Mouse (Mus musculus) kidney, adult 2 months (tissue): ENCODE measurements at regions not wholly inside any gene's neighbourhood (a gene's known extent, or its start where the extent isn't known, plus 50 kb on each side); places are given as distances from the start of the nearest gene placed in this dataset.

Source experiments
- DNase-seq: peaks from one replicate; pipeline ENCODE4 v3.0.0; 2021
- H3K27ac ChIP-seq: fragments of 200-500 bp; 2 replicates; pipeline ENCODE4 v1.5.1; 2012; ENCODE audit warnings: low read depth, low read length, control low read depth, inconsistent platforms; ENCODE audit not compliant: insufficient read depth
- H3K27me3 ChIP-seq: fragments of 200-500 bp; replicated peaks from 2 replicates; pipeline ENCODE4 v1.6.1; 2012; ENCODE audit warnings: mild to moderate bottlenecking, moderate library complexity, low read length, inconsistent platforms; ENCODE audit not compliant: control insufficient read depth, insufficient read depth
- H3K36me3 ChIP-seq: fragments of 200-500 bp; 2 replicates; pipeline ENCODE4 v1.6.1; 2012; ENCODE audit warnings: mild to moderate bottlenecking, moderate library complexity, low read length, inconsistent platforms; ENCODE audit not compliant: control insufficient read depth, insufficient read depth
- H3K4me1 ChIP-seq: fragments of 200-500 bp; 2 replicates; pipeline ENCODE4 v1.6.1; 2011; ENCODE audit warnings: low read length; ENCODE audit not compliant: control insufficient read depth, insufficient read depth
- H3K4me3 ChIP-seq: fragments of 200-500 bp; 2 replicates; pipeline ENCODE4 v1.5.1; 2011; ENCODE audit warnings: mild to moderate bottlenecking, low read depth, low read length, control low read depth; ENCODE audit not compliant: insufficient read depth
- CTCF ChIP-seq: fragments of 200-500 bp; conservative IDR thresholded peaks from 2 replicates; pipeline ENCODE4 v1.5.1; 2011; ENCODE audit warnings: low read depth, mild to moderate bottlenecking, control low read depth, low read length, moderate library complexity, mixed read lengths; ENCODE audit not compliant: insufficient read depth, insufficient read length
- POLR2A ChIP-seq: fragments of 200-500 bp; IDR thresholded peaks from one replicate; pipeline ENCODE4 v1.6.1; 2011; ENCODE audit warnings: low read depth, low read length, control low read depth
- WGBS: fragments of 180-500 bp; shearing (Covaris S2); methylation state at CpG from one replicate; pipeline ENCODE4 v1.1.7; 2018; 5-methylcytosine and 5-hydroxymethylcytosine counted together

GRCm38 (mm10) chr4:70601301-70601700 lies 66.5 kb upstream of the Megf9 start:
- WGBS, result 5% methylated on average over 4 of the region's 4 CpGs
- H3K27me3 ChIP-seq, result no peaks in the 10 kb centered on the region
- H3K4me1 ChIP-seq, result peaks cover 3% of the 10 kb centered on the region; the same call in 1 of the 2 replicates
- peak; percentile 38 for DNase-seq
- H3K4me3 ChIP-seq, result no peak overlapping the region
- no peaks in the 10 kb centered on the region for H3K36me3 ChIP-seq
- H3K27ac ChIP-seq, result no peak overlapping the region
- TF ChIP-seq CTCF, result peak; percentile 61
- TF ChIP-seq POLR2A, result no peak
